Mouse (Mus musculus) kidney, postnatal 36 days (tissue): ENCODE measurements around the gene Plekha1.
A peak's percentile ranks its signal among the peaks of the same experiment; 100 is the strongest.

Experiments
- DNase-seq, 2 experiments: peaks; one replicate each; pipeline ENCODE4 v3.0.0; 2021 to 2022; ENCODE audit warnings: mixed read lengths in 2 of 2

Gene Plekha1

GRCm38 (mm10) chr7:130860721-130861142 is 4.8 kb upstream of the Plekha1 start:
- peak; percentile 25 to 36 for DNase-seq

DNA sequence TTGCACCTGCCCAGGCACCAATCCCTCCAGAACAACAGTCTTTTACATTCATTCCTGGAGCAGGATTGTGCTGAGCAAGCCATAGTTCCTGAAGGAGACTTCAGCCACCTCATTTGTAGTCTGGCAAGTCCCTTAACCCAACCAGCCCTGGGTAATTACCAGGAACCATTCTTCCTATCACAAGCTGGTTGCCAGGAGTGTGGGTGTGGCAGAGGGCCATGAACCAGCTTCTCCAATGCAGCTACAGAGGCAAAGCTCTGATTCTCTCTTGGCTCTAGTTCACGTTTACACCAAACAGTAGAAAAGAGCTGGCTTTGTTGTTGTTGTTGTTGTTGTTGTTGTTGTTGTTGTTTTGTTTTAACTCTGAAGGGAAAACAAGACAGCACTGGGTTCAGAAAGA is 3.1 kb upstream of the Plekha1 start:
- peak; percentile 43 to 50 for DNase-seq

DNA sequence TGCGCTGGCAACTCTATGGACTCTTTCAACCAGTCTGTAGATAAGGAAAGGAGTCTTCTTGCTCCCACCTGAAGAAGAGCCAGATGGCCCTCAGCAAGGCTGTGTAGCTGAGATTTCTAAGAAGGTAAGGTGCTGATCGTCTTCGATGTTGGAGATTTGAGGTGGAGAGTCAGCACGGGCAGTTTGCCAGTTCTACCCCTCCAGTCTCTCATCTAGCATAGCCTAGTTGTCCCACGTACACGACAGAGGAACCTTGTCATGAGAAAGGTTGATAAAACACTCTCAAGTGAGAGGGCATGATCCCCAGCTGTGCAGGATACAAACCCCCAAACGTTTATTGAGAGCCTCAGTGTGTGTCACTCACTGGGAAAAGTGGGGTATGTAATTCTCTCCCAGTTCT is 845 bp upstream of the Plekha1 start:
- no peak for DNase-seq

GRCm38 (mm10) chr7:130866640-130867039 is 1.1 kb downstream of the Plekha1 start:
- DNase-seq: no peak

DNA sequence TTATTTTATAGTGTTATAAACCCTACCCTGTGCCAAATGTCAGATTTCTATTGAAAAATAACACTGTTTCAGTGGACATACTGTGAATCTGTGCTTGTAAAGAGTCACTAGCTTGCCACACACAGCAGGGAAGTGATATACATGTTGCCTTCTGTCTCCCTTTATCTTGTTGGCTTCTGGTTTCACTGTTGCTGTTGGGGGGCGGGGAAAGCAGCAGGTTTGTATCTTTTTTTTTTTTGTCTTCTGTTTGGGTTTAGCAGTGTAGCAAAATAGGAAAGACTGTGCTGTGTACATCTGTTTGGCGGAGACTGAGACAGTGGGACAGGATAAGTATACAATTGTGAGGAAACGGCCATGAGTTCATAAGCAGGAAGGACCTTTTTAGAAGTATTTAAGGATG is 1.7 kb downstream of the Plekha1 start:
- peak in 1 of 2 experiments; percentile 29 for DNase-seq

DNA sequence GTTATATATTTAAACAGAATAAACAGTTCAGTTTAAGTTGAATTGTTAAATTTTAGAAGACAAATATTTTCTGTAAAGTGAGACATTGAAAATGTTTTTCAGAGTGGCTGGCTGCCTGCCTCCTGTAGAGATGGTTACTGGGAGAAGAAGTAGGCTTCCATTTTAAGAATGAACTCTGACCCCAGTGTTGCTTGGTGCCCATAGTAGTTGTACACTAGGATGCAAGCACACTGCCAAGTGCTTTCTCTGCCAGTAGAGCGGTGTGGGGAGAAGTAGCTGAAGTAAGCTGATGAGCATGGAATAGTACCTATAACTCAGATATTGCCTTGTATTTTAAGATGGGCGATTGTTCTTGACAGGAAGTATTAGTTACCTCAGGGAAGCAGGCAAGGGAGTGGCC is 18.6 kb downstream of the Plekha1 start:
- peak; percentile 26 to 31 for DNase-seq

- DNase-seq: no peak
Observed at GRCm38 (mm10) chr7:130886246-130886645, 20.7 kb downstream of the Plekha1 start.

GRCm38 (mm10) chr7:130887946-130888345 is 22.4 kb downstream of the Plekha1 start:
- peak in 1 of 2 experiments; percentile 12 for DNase-seq

- no peak for DNase-seq
Observed at GRCm38 (mm10) chr7:130890871-130891270, 25.3 kb downstream of the Plekha1 start.

DNA sequence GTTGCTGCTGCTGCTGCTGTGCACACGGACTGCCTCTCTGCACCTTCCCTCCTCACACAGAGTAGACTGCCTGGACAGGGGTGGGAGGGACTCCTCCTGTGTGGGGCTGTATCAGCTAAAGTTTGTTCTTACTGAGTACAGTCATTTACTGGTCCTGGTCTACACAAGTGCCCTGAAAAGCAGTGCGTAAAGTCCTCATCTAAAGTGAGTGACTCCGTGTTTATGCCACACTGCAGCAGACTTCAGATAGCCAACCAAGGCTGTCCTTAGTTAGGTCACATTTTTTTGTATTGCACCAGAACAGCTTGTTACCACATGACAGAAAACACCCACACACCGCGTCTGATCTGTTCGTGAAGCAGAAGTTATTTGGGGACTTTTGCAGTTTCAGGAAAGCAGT is 27.4 kb downstream of the Plekha1 start:
- peak in 1 of 2 experiments; percentile 26 for DNase-seq

GRCm38 (mm10) chr7:130894931-130895617 is 29.5 kb downstream of the Plekha1 start:
- DNase-seq: peak; percentile 71 to 79

DNA sequence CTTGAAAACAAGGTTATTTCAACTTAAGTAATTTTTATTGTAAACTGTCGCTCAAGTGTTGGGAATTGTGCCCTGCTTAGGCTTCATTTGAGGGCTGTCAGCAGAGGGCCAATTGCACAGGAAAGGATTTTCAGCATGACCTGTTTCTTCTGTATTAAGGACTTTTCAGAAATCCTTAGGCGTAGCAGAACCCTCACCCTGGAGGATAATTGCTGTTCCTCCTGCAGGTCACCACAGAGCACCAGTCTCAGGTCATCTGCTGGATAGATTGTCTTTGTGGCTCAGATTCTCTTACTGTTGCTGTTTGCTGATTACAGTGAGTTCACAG is 30.0 kb downstream of the Plekha1 start:
- DNase-seq: no peak

DNA sequence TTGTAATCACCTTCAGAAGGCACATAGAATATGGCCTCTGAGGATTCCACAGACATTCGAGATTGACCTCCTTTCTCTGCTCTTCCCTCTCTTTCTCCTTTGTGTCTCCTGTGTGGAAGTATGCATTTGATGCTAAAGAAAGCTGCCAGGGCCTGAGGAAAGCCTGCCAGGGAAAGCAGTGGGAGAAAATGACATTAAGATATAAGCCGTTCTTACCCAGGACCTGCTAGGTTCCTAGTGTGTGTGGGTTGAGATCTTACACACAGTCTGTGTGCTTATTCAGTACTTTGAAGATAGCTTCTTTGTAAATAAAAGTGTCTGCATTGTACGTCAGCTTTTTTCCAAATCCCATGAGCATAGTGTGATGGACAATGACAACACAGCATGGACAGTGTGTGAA is 30.5 kb downstream of the Plekha1 start:
- DNase-seq: no peak

GRCm38 (mm10) chr7:130897201-130897600 is 31.6 kb downstream of the Plekha1 start:
- no peak for DNase-seq

- peak in 1 of 2 experiments; percentile 43 for DNase-seq
Observed at GRCm38 (mm10) chr7:130898373-130898772, 32.8 kb downstream of the Plekha1 start.

DNA sequence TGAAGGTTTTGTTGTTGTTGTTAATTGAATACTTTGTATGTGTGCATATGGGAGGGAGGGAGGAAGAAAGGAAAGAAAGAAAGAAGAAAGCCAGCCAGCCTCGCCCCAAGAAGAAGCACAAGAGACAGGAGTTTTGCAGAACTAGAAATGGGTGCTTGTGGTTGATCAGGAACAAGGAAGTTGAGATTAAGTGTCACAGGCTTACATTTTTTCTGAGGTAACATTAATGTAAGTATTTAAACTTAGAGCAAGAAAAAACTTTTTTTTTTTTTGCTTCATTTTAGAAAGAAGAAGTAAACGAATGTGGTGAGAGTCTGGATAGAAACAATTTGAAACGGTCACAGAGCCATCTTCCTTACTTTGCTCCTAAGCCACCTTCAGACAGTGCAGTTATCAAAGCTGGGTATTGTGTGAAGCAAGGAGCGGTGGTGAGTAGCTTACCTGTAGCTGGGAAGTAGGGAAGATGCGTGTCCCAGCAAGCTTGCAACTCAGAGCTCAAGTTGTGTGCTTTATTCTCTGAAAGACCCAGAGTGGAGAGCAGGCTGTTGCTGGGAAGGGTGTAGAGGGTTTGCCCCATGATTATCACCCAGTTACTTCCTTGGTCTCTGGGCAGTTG is 34.8 kb downstream of the Plekha1 start:
- DNase-seq: no peak

- DNase-seq: no peak
Observed at GRCm38 (mm10) chr7:130902929-130903328, 37.4 kb downstream of the Plekha1 start.

- DNase-seq: no peak
Observed at GRCm38 (mm10) chr7:130903505-130904074, 38.0 kb downstream of the Plekha1 start.

DNA sequence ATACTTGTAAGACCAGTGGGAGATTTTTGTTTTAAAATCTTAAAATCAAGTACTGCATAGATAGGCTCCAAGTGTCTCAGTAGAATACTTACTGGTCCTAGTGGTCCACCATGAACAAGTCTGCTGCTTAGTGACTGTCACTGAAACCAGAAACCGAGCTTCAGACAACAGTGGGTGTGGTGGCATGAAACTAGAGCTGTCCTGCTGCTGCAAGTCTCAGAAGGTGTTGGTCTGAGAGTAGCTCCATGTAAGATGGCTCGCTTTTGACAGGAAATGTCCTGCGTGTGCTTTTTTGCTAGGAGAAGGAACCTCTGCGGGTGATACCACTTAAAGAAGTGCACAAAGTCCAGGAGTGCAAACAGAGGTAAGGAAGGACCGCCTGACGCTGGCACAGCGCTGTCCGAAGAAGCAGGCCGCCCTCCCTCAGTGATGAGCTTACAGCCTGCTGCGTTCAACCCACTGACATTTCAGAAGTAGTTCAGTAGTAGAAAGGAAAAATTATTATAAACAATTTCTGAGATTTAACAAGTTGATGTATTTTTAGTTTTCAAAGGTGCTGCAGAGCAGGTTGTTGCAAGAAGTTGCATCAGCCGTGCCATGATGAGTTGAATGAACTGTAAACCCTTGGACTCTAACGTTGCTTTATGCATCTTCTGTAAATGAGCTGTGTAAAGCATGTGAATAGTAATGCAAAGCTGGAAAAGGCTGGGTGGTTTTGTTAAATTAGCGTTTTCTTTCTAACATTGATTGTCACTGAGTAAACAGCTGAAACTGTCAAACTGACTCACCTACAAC is 39.2 kb downstream of the Plekha1 start:
- DNase-seq: no peak

DNA sequence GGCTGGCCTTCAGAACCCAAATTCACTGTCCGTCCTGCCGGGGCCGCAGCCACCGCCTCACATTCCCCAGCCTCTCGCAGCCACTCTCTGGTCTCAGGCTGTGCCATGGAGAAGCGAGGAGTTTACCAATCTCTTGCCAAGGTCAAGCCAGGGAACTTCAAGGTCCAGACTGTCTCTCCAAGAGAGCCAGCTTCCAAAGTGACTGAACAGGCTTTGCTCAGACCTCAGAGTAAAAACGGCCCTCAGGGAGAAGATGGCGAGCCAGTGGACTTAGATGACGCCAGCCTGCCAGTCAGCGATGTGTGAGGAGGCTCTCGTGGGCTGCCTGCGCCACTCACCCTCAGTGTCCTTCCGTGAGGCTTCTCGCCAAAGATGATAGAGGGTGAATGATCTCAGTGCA is 45.3 kb downstream of the Plekha1 start:
- no peak for DNase-seq

- DNase-seq: peak; percentile 53 to 62
Observed at GRCm38 (mm10) chr7:130914693-130915363, 49.3 kb downstream of the Plekha1 start.

DNA sequence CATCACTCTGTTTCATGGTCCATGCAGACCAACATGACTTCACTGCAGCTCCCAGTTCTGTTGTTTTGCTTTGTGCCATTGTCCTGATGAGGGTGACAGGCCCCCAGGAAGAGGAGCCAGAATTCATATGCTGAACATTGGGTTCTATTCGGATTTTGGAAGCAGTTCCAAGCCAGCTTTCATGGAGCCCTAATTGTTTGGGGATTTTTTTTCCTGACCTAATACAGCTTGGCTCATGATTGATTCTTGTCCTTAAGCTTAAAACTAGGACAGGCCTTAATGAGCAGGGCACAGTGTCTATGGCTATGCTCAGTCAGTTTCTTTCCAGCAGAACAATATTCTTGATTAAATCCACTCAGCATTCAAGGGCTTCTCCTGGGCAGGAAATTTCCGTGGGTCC is 52.7 kb downstream of the Plekha1 start:
- DNase-seq: no peak
